Mouse (Mus musculus) urinary bladder, postnatal 36 days (tissue): Measurements from ENCODE around the gene Ncf2.
"Not testable (repeated sequence)": the region's sequence is repeated elsewhere in the genome, so short reads cannot be mapped to it uniquely, and the experiment has no call there.

Experiments used
- DNase-seq, 2 experiments: peaks; one replicate each; pipeline ENCODE4 v3.0.0; 2022; ENCODE audit warnings: low spot score in 2 of 2, mixed read lengths in 1 of 2

Ncf2 gene

DNA sequence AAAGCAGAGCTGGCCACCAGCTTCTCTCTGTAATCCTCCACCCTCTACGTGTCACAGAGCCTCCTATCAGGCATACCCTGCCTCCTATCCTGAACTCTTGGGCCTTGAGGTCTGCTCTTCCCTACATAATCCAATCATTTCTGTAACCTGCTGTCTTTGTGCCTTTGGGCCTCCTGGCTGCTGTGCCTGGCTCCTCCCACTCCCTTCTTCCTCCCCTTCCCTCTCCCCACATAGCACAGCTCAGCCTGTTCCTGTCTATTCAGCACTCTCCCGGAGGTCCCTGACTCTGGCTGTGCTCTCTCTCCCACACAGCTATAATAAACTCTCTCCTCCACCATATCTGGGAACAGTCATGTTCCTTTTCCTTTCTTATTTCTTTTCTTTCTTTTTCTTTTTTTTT lies at the start of gene Ncf2:
Gene Ncf2, plus strand, starts transcription at position 298 of the 400 bp plus-strand sequence.
- no peak for DNase-seq

DNA sequence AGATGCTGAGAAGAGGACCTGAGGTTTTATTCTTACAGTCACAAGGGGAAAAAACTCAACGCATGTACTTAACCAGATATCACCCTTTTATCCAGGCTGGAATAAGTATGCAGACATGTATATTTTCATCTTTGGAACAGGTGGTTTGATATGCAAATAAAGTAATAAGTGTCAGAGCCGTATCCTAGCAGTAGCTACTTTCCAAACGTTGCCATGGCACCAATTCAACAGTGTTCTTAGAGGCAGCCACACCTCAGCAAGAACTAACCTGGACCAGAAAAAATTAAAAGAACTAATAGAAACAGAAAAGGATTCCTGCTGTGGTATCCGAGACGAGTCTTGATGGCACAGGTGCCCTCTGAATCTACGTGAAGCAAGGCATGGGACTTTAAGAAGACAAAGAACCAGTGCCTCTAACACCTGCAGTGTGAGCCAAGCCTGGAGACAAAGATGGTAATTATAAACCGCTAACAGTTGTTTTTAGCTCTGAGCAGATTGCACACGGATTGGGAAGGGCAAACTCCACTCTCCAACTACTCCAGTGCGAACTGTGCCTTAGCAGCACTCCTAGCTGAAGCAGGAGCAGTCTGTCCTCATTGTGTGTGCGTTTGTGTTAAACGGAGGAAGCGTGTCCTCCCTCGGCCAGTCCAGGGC lies 49.6 kb upstream of the Ncf2 start, which contains the start of gene Apobec4:
Gene Apobec4, plus strand, starts transcription at position 240 of the 654 bp plus-strand sequence.
- DNase-seq: no peak

DNA sequence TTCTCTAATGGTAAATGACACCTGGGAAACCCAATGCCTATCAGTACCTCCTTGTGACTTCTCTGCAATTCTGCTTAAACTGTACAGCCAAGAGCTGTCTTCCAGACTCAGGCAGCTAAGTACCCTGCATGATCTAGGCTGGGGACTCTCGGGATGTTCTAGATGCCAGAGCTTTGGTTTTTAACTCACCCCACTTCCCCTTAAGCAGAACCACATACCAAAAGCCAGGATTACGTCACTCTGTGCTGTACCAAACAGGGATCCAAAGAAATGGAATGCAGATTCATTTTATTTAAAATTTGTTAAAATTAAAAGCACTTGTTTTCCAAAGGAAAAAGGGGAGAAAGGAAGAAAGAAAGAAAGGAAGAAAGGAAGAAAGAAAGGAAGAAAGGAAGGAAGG lies 38.2 kb upstream of the Ncf2 start:
- DNase-seq: no peak

DNA sequence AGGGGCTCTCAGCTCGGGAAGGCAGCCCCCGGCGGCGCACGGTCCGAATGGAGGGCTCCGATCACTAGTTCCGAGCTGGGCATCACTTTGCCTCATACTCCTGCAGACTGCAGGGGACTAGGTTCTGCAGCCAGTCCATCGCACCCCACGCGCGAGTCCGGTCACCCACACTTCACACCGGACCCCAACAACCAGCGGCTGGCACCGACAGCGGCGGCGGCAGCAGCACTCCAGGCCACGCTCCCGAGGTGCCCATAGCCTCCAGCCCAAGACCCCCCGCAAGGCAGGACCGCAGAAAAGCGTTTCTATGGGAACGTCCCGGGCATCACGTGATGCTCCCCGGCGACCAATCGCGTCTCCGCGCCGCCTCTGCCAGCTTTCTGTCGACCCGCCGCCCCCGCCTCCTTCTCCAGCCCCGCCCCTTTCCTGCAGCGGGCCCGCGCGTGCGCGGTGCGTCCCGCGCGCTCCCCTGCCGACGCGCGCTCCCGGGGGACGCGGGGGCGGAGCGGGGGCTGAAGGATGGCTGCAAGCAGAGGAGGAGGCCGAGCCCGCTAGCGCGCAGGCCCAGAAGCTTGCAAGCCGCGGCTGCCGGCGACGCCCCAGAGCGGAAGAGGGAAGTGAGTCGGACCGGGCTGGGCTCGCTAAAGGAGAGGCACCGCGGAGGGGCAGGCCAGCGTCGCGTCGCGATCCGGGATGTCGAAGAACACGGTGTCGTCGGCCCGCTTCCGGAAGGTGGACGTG lies 33.8 kb upstream of the Ncf2 start, which contains the start of the genes Rgl1 and Arpc5:
Gene Rgl1, minus strand, starts transcription at position 320 of the 741 bp plus-strand sequence.
Gene Arpc5, plus strand, starts transcription at position 511 of the 741 bp plus-strand sequence.
- peak; percentile 93 to 96 for DNase-seq

DNA sequence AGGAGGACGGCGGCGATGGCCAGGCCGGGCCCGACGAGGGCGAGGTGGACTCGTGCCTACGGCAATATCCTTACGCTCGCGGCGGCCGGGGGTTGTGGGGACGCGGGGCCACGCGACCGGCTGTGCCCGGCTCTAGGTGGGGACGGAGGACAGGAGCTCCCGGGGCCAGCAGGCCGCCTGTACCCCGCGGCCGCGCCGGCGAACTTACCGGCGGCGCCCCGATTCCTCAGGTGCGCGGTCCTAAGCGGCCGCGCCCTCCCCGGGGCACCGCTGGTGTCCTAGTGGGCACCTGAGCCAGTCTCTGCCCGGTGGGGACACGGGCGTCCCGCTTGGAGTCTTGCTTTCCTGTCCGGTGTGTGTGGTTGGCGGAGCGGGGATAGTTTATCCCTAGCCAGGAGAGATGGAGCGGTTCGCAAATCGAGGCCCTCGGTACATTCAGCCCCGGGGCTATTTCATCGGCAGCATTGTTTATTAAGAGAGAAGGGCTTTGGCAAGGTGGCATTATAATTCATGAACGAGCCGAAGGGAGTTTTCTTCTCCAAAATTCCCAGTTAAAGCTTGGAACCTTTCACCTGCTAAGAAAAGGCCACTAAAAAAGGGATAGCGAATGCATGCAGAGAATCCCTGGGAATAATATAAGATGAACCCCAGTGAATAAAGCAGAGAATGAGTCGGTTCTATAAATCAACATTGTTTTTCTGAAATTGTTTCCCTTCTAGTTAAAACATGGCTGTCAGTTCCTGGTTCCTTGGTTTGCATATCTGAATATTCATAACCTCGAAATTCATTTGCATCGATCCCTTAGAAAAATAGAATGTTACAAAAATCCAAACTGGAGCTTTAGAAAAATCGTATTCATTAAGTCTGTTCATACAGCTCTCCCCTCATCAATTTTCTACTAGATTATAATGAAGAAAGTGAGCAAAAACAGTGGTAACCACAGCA lies 32.9 kb upstream of the Ncf2 start:
- peak in 1 of 2 experiments; percentile 26 for DNase-seq

DNA sequence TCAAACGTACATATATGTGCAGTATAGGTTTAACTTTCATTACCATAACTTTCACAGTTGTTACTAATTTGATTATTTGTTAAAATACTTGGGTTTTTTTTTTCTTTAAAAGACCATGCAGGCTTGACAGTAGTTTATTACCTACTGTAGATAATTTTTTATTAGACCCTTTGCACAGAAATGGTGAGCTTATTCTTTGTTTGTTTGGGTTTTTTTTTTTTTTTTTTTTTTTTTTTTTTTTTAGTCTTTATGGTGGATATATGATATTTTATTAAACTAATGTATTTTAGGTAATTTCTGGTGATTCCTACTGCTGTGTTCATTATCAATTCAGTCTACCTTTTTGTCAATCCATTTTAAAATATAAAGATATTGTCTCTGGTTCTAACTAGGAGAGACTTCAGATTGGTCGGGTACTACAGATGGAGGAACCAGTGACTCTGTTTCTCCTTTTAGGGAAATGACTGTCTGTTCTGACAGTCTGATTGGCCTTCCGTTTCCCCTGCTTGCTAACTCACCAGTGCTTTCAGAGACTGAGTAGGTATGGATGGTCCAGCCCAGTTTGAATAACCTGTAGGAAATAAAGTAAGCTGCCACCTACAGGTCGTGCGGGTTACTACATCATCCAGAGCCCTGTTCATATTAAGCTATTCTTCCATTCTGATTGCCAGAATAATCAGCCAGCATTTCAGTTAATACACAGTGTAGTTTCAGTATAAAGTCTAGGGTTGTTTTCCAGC lies 32.1 kb upstream of the Ncf2 start:
- peak; percentile 78 to 81 for DNase-seq

DNA sequence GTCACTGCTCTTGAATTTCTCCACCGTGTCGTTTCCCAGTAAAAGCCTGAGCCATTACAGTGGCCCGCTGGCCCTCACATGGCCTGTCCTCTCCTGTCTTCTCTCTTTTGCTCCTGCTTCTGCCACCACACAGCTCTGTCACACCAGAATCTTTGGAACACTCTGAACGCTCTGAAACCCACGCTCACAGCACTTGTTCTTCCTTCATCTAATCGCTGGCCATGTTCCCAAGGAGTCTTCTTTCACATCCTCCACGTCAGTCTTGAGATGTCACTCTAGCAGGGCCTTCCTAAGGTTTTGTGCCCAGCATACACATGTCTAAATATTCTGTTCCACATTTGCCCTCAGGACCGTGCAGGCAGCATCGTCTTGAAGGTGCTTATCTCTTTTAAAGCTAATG lies 29.0 kb upstream of the Ncf2 start:
- DNase-seq: no peak

DNA sequence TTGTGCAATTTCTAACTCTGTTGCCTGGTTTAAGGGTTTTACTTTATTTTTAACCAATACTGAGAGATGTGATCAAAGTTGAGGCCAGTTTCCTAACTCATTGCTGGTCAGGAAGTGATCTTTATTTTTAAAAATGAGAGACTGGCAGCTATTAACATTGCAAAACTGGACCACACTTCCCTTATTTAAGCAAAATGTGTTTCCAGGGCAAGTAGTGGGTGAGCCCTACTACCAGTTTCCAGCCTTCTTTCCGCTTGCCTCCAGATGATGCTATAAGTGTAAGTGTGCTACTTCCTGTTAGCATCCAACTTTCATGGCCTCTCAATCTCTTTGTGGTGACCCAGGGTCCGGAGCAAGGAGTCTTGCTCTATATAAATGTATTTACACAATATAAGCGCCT lies 25.4 kb upstream of the Ncf2 start:
- not testable (repeated sequence) for DNase-seq

DNA sequence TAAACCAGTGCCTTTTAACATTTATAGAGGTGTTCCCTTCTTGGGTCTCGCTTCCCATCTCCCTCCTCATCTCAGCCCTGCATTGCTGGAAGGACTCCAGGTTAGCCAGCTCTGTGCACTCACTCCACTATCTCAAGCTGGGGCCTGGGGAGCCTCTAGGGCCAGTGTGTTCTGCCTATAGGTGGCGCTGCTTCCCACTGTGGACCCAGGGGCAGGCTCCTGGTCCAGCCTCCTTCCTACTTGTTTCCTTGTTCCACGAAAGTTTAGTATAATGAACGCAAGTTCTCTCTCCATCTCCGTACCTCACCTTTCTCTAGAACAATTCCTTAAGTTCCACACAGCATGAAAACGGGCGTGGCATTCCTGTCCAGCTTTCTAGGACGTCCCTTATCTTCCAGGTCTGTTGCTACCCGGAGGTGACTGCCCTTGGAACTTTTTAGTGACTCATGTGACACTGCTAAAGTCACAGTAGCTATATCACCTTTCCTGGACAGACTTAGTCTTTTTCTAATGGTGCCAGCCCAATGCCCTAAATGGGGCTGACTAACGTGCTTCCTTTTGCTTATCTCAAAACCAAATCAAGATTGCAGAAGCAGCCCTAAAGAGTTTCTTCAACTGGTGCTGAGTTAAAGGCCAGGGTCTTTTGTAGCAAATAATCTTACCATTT lies 20.8 kb upstream of the Ncf2 start:
- peak; percentile 43 to 69 for DNase-seq

DNA sequence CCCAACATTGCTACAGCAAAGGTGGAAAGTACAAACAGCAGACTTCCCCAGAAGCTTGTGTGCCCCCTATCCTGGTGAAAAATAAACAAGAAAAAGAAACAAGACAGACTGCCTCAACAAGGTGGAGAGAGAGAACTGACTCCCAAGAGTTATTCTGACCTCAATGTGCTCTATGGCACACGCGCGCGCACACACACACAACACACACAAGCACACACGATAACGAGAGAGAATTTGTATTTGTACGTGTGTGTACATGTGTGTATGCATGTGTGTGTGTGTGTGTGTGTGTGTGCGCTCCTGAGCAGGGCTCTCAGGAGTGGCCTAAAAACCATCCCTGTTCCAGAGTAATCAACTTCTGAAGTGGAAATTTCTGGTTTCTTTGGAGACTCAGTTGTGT lies 15.4 kb upstream of the Ncf2 start:
- DNase-seq: no peak

DNA sequence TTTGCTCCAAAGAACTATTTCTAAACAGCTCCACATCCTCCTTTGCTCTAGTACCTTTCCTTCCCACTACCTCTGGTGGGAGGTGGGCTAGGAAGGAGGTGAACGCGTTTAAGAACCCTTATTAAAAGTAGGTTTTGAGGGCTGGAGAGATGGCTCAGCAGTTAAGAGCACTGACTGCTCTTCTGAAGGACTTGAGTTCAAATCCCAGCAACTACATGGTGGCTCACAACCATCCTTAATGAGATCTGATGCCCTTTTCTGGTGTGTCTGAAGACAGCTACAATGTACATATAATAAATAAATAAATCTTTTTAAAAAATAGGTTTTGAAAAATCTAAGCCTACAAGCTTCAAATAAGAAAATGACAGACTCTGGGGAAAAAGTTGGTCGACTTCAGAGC lies 14.5 kb upstream of the Ncf2 start:
- DNase-seq: not testable (repeated sequence)

DNA sequence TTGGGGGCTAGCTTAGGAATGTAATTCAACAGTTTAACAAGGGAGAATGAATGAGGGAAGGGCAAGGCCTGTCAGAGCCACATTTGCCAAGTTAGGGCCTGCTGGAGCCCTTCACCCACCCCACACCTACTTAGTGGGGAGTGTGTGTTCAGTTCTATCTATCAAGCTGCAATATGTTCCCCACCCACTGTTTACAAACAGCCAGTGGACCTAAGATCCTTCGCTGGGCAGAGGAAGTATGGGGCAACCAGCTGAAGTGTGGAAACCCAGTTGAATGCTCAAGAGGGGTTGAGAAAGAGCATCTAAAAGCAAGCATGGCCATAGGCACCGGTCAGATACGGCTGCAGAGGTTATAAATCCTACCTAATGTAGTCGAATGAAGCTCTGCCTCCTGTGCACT lies 13.0 kb upstream of the Ncf2 start:
- DNase-seq: no peak

DNA sequence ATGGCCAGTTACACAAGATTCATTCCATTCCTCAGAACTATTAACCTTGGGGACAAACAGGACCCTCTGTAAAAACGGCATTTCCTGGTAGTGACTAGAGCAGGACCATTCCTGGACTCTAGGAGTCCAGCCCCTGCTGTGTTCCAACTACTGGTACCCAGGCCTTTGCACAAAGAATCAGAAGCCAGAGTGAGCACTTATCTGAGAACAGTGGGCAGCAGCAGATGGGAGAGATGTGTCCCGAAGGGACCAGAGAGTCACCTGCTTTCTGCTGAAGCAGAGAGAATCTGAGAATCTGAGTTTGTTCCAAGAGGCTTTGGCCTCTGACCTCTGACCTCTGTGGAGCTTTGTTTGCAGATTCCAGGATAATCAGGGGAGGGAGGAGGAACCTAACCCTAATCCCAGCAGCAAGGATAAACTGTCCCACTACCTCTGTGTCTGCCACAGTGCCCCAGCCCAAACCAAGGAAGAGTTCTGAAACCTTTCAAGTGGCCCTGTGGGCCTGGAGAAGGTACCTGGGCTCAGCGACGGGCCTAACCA lies 11.8 kb upstream of the Ncf2 start:
- no peak for DNase-seq

DNA sequence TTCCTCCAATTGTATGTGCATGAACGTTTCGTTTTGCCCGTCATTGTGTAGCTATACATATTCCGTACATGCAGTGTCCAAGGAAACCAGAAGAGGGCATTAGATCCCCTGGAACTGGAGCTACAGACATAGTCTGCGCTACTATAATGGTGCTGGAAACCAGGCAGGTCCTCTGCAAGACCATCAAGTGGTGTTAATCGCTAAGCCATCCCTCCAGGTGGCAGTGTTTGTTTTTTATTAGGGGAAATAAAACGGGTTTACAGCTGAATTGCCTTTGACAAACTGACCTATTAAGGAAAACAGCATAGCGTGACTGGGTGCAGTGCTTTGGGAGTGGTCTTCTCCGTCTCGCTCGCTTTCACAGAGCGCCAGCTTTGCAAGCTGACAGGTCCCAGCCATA lies 9.7 kb upstream of the Ncf2 start:
- DNase-seq: peak in 1 of 2 experiments; percentile 26

DNA sequence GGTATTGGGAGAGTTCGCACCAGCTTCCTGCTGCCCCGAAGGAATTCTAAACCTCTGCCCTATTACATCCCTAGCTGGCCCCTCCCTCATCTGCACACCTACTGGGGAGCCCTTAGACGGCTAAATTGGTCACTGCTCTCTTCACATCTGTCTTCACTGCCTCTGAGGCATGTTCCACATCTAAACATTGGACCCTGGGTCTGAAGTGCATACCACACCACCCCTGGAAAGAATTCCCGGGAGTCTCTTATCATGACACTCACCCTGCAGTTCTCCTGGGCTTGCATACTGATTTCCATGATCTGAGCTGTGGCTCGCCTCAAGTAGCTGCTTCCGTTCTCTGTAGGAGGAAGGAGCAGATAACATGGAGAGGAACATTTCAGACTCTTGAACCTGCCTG lies 9.2 kb upstream of the Ncf2 start:
- no peak for DNase-seq

DNA sequence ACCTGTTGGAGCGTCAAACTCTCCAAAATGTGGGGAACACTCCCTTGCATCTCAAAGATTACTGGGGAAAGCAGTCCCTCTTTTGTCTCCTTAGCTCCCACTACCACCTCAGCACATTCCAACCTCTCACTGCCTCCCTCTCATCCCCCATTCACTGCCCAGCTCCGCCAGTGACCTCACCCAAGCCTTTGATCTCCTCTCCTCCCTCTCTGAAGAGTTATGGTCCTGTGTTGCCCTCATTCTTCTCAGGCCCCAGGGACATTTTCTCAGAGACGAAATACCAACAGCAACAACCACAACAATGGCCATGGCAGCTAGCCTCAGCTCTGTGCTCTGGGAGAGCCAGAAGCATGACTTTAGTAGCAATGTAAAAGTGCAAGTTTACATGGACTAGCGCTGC lies 8.7 kb upstream of the Ncf2 start:
- no peak for DNase-seq

DNA sequence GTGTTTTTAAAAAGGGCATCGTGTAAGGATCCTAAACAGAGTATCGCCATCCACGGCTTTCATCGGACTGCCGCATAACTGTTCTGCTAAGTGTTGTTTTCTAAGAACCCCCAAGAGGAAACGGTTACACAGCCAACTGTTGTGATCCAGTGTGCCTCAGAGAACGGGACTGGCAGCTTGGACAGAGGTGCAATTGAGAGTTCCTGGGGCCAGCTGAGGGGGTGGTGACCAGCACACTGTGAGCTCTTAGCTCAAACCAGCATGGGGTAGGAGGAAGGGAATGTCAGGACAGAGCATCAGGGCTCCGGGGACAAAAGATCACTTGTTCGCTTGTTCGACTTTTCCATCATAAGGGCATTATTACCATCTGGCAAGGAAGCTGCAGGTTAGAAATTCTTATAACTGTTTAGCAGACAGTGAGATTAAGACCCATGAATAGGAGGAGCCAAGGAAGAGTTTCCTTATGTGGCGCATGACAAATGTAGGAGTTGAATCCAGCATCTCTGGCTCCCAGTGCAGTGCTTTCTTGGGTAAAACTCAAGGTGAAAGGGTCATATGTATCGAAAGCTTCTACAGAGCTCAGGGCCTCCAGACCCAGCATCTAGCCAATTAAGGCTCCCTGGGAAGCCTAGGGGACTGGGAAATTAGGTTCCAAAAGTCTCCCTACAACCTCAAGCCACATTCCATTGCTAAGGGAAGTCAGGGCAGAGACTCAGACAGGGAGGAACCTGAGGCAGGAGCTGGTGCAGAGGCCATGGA lies 7.1 kb upstream of the Ncf2 start:
- DNase-seq: no peak

DNA sequence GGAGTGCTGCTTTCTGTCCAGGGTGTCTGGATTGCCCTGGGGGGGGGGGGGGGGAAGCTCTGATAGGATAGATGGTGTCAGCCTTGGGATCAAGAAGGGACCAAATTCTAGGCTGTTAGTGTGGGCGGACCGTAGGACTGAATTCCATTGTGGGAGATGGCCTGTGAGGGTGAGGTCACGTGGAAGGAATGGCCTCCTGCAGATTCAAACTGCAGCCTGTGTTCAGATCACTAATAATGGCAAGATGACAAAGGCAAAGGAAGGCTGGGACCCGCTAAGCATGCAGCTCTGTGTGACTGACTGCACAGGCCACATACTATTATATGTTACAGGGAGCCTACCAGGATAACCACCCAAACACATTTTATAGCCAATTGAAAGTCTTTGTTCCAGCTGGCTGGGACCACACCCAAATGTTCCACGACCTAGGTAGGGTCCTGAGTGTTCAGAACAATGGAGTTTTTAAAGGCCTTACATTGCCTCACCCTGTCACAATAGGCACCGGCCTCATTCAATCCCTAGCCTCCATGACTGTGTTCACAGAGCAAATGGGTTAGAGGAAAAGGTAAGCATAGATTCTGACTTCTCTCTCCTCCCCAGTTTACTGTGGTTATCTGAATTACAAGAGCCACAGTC lies 6.4 kb upstream of the Ncf2 start:
- no peak for DNase-seq

DNA sequence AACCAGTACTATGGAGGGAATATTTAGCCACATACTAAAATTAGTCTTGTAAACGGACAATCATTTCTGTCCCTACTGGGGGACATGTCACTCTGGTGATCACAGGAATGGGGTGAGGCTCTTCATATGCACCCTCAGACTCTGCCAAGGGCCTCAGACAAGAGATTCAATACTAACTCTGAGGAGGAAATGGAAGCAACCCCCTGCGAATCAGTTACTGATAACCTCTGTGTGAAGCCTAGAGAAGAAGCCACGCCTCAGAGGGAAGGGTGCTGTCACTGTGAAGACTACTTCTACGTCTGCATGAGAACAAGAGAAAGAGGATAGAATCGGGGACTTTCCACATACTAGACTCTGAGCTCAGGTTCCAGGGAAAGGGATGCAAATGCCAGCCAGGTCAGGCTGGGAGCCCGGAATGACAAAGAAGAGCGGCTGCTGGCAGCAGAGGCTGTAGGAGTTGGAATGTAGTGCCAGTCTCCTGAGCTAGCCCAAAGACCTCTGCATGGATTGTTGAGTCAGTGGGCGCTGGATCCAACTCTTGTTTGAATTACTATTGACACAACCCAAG lies 4.2 kb upstream of the Ncf2 start:
- no peak for DNase-seq
